In genomic region chr16:24973009-24973631, GRCm38 (mm10) we compare ENCODE assay signal across 19 mouse cellular contexts.
A peak's percentile ranks its signal among the peaks of the same experiment; 100 is the strongest.
DNase-seq lines count a peak whose midpoint lies in the region; TF ChIP-seq lines count a peak whose summit lies in the region.
"Had no signal": no experiment of that assay in that cellular context is flagged by ENCODE, and none has a peak within 500 bp of the region (broad histone marks: within the 10 kb centered on the region; RNA-seq: fewer than 3 reads in every experiment).

No protein-coding gene starts in this region.

- peaks cover 6% of the 10 kb centered on the region for H3K36me3 ChIP-seq in heart, adult 2 months (ENCODE audit: control insufficient read depth, insufficient read depth, low read length)
- H3K36me3 ChIP-seq in macrophage (ENCODE audit: inconsistent target) = no peaks in the 10 kb centered on the region
- H3K36me3 ChIP-seq: liver, embryonic 13.5 days had no signal

- 49% methylated on average over 5 of the region's 5 CpGs for WGBS in heart, adult 2 months
- 20% methylated on average over 5 of the region's 5 CpGs for WGBS in macrophage (ENCODE audit: missing documents)

- no peaks in the 10 kb centered on the region for H3K27me3 ChIP-seq in heart, adult 2 months (ENCODE audit: control insufficient read depth, insufficient read depth, low read length)
- H3K27me3 ChIP-seq: limb, embryonic 12.5 days; liver, embryonic 13.5 days; lung, embryonic 15.5 days; Patski had no signal

- 0 out of 2 replicates have a peak overlapping the region, but pooled peaks have one; percentile 6 for H3K9ac ChIP-seq in heart, adult 2 months (ENCODE audit: low read depth, low read length)
- H3K9ac ChIP-seq: limb, embryonic 12.5 days; liver, embryonic 13.5 days; lung, embryonic 15.5 days had no signal

- no peaks in the 10 kb centered on the region for H3K79me2 ChIP-seq in heart, adult 2 months (replicated peaks; ENCODE audit: control insufficient read depth, insufficient read depth, low read length)
- H3K79me2 ChIP-seq in macrophage (ENCODE audit: inconsistent target) = no peaks in the 10 kb centered on the region

- no peak for DNase-seq in heart, adult 2 months
- no peak for DNase-seq in heart, postnatal 4 days
- DNase-seq in B cell, adult 2 months = peak; percentile 43 to 46
- DNase-seq in brain, embryonic 14.5 days (ENCODE audit: low read depth) = peak; percentile 85
- DNase-seq in right cerebral cortex, postnatal 4 days = no peak
- no peak for DNase-seq in T-cell, adult 2 months (ENCODE audit: low spot score)
- DNase-seq: adrenal gland, postnatal 25 days; cerebellum, adult 9-11 months; embryo, embryonic 11 days; gastrocnemius, postnatal 36 days; heart, postnatal 14 days; kidney, adult 18-20 months; kidney, postnatal 25 days; liver, embryonic 13.5 days; thymus, postnatal 36 days had no signal

- TF ChIP-seq EP300 in heart, adult 2 months (IDR thresholded peaks at IDR 0.05; ENCODE audit: insufficient read depth, low read depth, low read length) = no peak

- no peak for TF ChIP-seq CTCF in heart, adult 2 months (IDR thresholded peaks at IDR 0.05)
- no peak for TF ChIP-seq CTCF in brain, embryonic 14.5 days (IDR thresholded peaks at IDR 0.05; ENCODE audit: borderline replicate concordance, extremely low read depth, insufficient read depth, insufficient read length)

- H3K27ac ChIP-seq in heart, adult 2 months = peak overlapping the region; percentile 62
- H3K27ac ChIP-seq in macrophage = peak overlapping the region; percentile 93
- H3K27ac ChIP-seq: limb, embryonic 12.5 days; liver, embryonic 13.5 days; lung, embryonic 15.5 days had no signal

- no peak for TF ChIP-seq POLR2A in heart, adult 2 months (IDR thresholded peaks at IDR 0.05; ENCODE audit: insufficient read depth, low read depth, low read length)
- TF ChIP-seq POLR2A in brain, embryonic 14.5 days (IDR thresholded peaks at IDR 0.05; ENCODE audit: borderline replicate concordance, extremely low read depth, insufficient read depth, insufficient read length, poor library complexity, severe bottlenecking) = no peak

- intact Hi-C loops in heart, adult 2 months (cut with DNase I) = loop anchor here (10.0 kb wide), 2 partner anchors 82 to 988 kb away; partner anchors contain the start of genes Bcl6 and Gm37419

- H3K4me3 ChIP-seq in heart, adult 2 months = no peak overlapping the region
- no peak overlapping the region for H3K4me3 ChIP-seq in macrophage (ENCODE audit: inconsistent target)
- H3K4me3 ChIP-seq: limb, embryonic 12.5 days; liver, embryonic 13.5 days; lung, embryonic 15.5 days had no signal

- peaks cover 7% of the 10 kb centered on the region for H3K4me1 ChIP-seq in heart, adult 2 months (ENCODE audit: control insufficient read depth, insufficient read depth, low read length)
- H3K4me1 ChIP-seq: limb, embryonic 12.5 days; liver, embryonic 13.5 days; lung, embryonic 15.5 days had no signal

Comparison
In these comparisons a context has a peak if more than half of its experiments do, and no peak if none do; other contexts are left out.
1. DNase-seq: peak in B cell, adult 2 months (2 of 2) and brain, embryonic 14.5 days (single experiment); none in heart, adult 2 months (0 of 2), heart, postnatal 4 days (single experiment), right cerebral cortex, postnatal 4 days (single experiment) and T-cell, adult 2 months (single experiment).